Mouse (Mus musculus) liver, adult 2 months (tissue): Measurements from ENCODE around the gene Gm45753.

Experiments used
- CTCF ChIP-seq: fragments of 200-500 bp; IDR thresholded peaks from 2 replicates; pipeline ENCODE4 v1.5.1; 2011; ENCODE audit warnings: low read depth, low read length, control low read depth
- POLR2A ChIP-seq: fragments of 200-500 bp; IDR thresholded peaks from 2 replicates; pipeline ENCODE4 v1.6.1; 2011; ENCODE audit warnings: low read length, control low read depth; ENCODE audit not compliant: insufficient read depth; ENCODE audit errors: extremely low read depth

DNA sequence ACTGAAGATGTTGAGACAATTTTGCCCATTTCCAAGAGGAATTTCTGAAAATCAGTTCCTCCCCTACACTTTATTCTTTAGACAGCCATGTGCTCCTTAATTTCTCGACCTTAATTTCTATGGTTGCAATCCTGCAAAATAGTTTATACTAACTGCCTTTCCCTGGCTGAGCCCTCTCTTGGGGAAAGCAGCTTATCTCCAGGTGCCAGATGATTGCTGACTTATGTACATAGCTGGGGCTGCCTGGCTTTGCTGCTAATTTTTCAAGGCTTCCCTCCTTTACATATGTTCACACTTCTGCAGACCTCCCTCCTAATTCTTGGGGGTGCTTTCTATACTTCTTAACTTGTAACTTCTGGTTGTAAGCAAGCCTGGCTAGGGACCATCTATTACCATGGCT, 12.7 kb upstream of the Gm45753 start:
- TF ChIP-seq CTCF: no peak
- TF ChIP-seq POLR2A: no peak
